Mouse (Mus musculus) layer of hippocampus, adult 2 months (tissue): ENCODE measurements around the gene Dtymk. TPM values are rescaled to one million over a fixed set of nuclear protein-coding genes. Genes with fewer than 3 reads are reported as not detected.

Source experiments
- DNase-seq, 2 experiments: peaks; one replicate each; pipeline ENCODE4 v3.0.0; 2022; ENCODE audit warnings: low spot score in 2 of 2
- H3K27ac ChIP-seq: fragments of 200-600 bp; 2 replicates; pipeline ENCODE4 v1.8.1; 2022
- H3K4me3 ChIP-seq: fragments of 200-600 bp; 2 replicates; pipeline ENCODE4 v1.8.1; 2022; ENCODE audit warnings: mild to moderate bottlenecking
- CTCF ChIP-seq: fragments of 200-600 bp; conservative IDR thresholded peaks from 2 replicates; pipeline ENCODE4 v1.8.1; 2022; ENCODE audit warnings: antibody characterized with exemption, mild to moderate bottlenecking, moderate library complexity
- total RNA-seq, 2 experiments: library from RNA; stranded (reverse); gene quantifications; 2 replicates each; pipeline ENCODE4 v1.2.3; 2021

Dtymk gene
- total RNA-seq, 2 experiments from 2014 or later: 52.6 to 58.0 TPM

GRCm38 (mm10) chr1:93754573-93755290 lies 47.0 kb downstream of the Dtymk start, which contains the start of gene Thap4:
Gene Thap4, minus strand, starts transcription at chr1:93754864.
- TF ChIP-seq CTCF: no peak
- peak; percentile 93 for DNase-seq
- Histone ChIP-seq H3K4me3 (peak within 1 kb of the TSS; percentile 69), H3K27ac (peak within 1 kb of the TSS; percentile 92)

- H3K27ac ChIP-seq: peak overlapping the region; percentile 92
- H3K4me3 ChIP-seq: peak overlapping the region; percentile 69
- no peak for TF ChIP-seq CTCF
- peak in 1 of 2 experiments; percentile 13 for DNase-seq
Observed at GRCm38 (mm10) chr1:93753911-93754572, 47.7 kb downstream of the Dtymk start.

GRCm38 (mm10) chr1:93751290-93751689 lies 50.4 kb downstream of the Dtymk start, which contains the start of gene Atg4b:
Gene Atg4b, plus strand, starts transcription at chr1:93751500.
- Histone ChIP-seq H3K27ac (no peak within 1 kb of the TSS), H3K4me3 (no peak within 1 kb of the TSS)
- no peak for TF ChIP-seq CTCF
- no peak for DNase-seq

DNA sequence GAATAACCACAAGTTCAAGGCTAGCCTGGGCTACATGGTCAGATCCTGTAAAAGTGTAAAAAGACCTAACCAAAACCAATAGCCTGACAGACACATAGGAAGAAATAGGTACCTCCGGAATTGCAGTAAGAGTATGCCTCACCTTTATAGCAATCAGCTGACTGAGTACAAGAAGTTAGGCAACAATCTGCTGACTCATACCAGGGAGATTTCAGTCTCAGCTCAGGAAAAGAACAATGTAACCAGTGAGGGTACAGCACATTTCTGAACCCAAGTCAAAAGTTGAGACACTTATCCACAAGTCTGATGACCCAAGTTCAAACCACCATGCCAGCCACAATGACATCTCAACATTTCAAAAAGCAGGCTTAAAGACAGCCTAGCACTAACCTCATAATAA lies 53.2 kb downstream of the Dtymk start:
- Histone ChIP-seq H3K27ac (no peak overlapping the region), H3K4me3 (no peak overlapping the region)
- TF ChIP-seq CTCF: no peak
- no peak for DNase-seq

- Histone ChIP-seq H3K27ac (no peak overlapping the region), H3K4me3 (no peak overlapping the region)
- no peak for TF ChIP-seq CTCF
- DNase-seq: no peak
Observed at GRCm38 (mm10) chr1:93746179-93746578, 55.6 kb downstream of the Dtymk start.

DNA sequence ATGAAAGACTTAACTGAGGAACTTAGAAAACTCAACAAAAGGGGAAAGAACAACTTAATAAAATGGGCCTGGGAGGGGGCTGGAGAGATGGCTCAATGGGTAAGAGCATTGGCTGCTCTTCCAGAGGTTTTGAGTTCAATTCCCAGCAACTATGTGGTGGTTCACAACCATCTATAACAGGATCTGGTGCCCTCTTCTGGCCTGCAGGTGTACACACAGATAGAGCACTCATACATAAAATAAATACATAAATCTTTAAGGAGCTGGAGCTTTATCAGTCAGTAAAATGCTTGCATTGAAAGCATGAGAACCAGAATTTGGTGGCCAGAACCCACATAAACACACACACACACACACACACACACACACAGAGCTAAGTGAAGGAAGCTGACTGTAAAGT lies 58.8 kb downstream of the Dtymk start:
- no peak overlapping the region for H3K4me3 ChIP-seq
- no peak overlapping the region for H3K27ac ChIP-seq
- DNase-seq: no peak
- peak; percentile 54 for TF ChIP-seq CTCF

Other genes starting within 250 kb of the Dtymk start
- 100 to 1,000 TPM; 395 to 419 TPM for gene Stk25, start 143.3 kb downstream of the Dtymk start, total RNA-seq
- 10 to 100 TPM; 64.9 to 77.6 TPM for gene Bok, start 116.3 kb downstream of the Dtymk start, total RNA-seq
- 10 to 100 TPM; 81.6 to 85.2 TPM for gene Atg4b, start 50.4 kb downstream of the Dtymk start, total RNA-seq
- 10 to 100 TPM; 35.2 to 35.4 TPM for gene Thap4, start 47.1 kb downstream of the Dtymk start, total RNA-seq
- gene Ing5, start 2.0 kb upstream of the Dtymk start, total RNA-seq: 10 to 100 TPM; 12.6 to 14.2 TPM
- gene D2hgdh, start 23.0 kb upstream of the Dtymk start, total RNA-seq: 10 to 100 TPM; 15.8 to 19.3 TPM
- gene Gal3st2, start 59.4 kb upstream of the Dtymk start, total RNA-seq: under 1 TPM; 0.12 to 0.56 TPM
- under 1 TPM; 0.23 to 0.69 TPM for gene Gal3st2b, start 116.4 kb upstream of the Dtymk start, total RNA-seq
- gene Gal3st2c, start 188.6 kb upstream of the Dtymk start, total RNA-seq: under 1 TPM in 1 of 2 experiments, not detected in 1; 0.10 TPM
- 10 to 100 TPM in 1 of 2 experiments, 1 to 10 TPM in 1; 9.4 to 10.6 TPM for gene Neu4, start 218.5 kb upstream of the Dtymk start, total RNA-seq